Mouse (Mus musculus) spleen, postnatal 10 days (tissue): ENCODE measurements around the gene Mmp28.

Experiments used
- DNase-seq, 2 experiments: peaks; one replicate each; pipeline ENCODE4 v3.0.0; 2021 to 2022; ENCODE audit warnings: low spot score in 2 of 2

The Mmp28 gene

GRCm38 (mm10) chr11:83406391-83406790 is 56.5 kb downstream of the Mmp28 start:
- no peak for DNase-seq

- no peak for DNase-seq
These were observed 59.1 kb downstream of the Mmp28 start for GRCm38 (mm10) chr11:83403787-83404186.

- no peak for DNase-seq
These were observed 64.1 kb downstream of the Mmp28 start for GRCm38 (mm10) chr11:83398724-83399123.

GRCm38 (mm10) chr11:83397626-83398025 is 65.2 kb downstream of the Mmp28 start:
- no peak for DNase-seq

GRCm38 (mm10) chr11:83394802-83395439 is 68.0 kb downstream of the Mmp28 start:
- no peak for DNase-seq

- DNase-seq: no peak
These were observed 69.8 kb downstream of the Mmp28 start for GRCm38 (mm10) chr11:83393062-83393461.
